ENCODE assay signal across 1 mouse cellular context in the genomic region with DNA sequence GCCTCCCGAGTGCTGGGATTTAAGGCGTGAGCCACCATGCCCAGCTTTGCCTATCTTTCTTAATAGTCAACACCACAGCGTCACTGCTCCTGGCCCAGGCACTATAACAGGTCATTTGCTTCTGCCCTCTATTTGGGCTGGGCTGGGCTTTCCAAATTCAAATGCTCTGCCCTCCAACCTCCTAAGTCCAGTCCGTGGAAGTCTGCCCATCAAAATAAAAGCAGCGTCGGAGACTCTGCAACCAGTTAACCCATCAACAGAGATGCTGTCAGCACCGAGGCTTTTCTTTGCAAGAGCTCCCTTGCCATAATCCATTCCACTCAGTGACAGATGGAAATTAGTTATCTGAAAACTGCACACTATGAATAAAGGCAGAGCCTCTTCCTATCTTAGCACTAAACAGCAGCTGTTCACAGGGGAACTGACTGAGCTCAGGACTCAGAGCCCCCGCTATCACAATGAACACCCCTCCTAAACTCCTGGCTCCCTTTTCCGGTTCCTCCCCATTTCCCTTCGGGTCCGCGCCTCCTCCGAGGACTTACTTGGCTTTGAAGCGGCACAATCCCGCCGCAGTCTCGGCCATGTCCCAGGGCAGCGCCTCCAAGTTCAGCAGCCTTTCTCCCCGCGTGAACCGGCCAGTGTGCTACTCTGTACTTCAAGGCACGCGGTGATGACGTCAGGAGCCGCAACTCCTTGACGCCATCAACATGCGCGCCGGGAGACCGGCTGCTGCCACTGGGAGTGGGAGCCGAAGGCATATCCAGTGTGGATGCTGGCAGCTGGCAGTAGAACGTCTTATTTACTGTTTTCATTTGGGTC.
A peak's percentile ranks its signal among the peaks of the same experiment; 100 is the strongest.
TF ChIP-seq lines count a peak whose summit lies in the region.

A gene (minus strand): TSS at position 679 of the 819 bp plus-strand sequence.

TF ChIP-seq in MEL, 35 proteins besides CTCF, POLR2A, EP300 and RAD21 (continued from another document):
- TF ChIP-seq NRF1 (IDR thresholded peaks at IDR 0.05; ENCODE audit: insufficient read depth, low read depth, low read length, poor library complexity, severe bottlenecking), result peak; percentile 47; the same call in 1 of the 2 replicates
- no peak for TF ChIP-seq USF1 (IDR thresholded peaks at IDR 0.05; ENCODE audit: low read depth, low read length)
